Mouse (Mus musculus): ENCODE measurements around the gene Nup107.
"Not testable (repeated sequence)": the region's sequence is repeated elsewhere in the genome, so short reads cannot be mapped to it uniquely, and the experiment has no call there.

Nup107 gene

GRCm38 (mm10) chr10:117762281-117762830 lies 30.1 kb downstream of the Nup107 start:
- no peak for DNase-seq

- no peak for DNase-seq
These were observed 31.0 kb downstream of the Nup107 start for GRCm38 (mm10) chr10:117761551-117761950.

- no peak for DNase-seq
These were observed 31.6 kb downstream of the Nup107 start for GRCm38 (mm10) chr10:117760831-117761335.

GRCm38 (mm10) chr10:117759844-117760630 lies 32.5 kb downstream of the Nup107 start:
- no peak for DNase-seq

GRCm38 (mm10) chr10:117758749-117759727 lies 33.5 kb downstream of the Nup107 start:
- no peak for DNase-seq

- not testable (repeated sequence) for DNase-seq
These were observed 34.2 kb downstream of the Nup107 start for GRCm38 (mm10) chr10:117758344-117758743.

- no peak for DNase-seq
These were observed 34.6 kb downstream of the Nup107 start for GRCm38 (mm10) chr10:117757796-117758342.

GRCm38 (mm10) chr10:117757259-117757658 lies 35.2 kb downstream of the Nup107 start:
- no peak for DNase-seq

GRCm38 (mm10) chr10:117756784-117757183 lies 35.7 kb downstream of the Nup107 start:
- no peak for DNase-seq

- peak; percentile 21 for DNase-seq
These were observed 36.6 kb downstream of the Nup107 start for GRCm38 (mm10) chr10:117755799-117756467.

- DNase-seq: peak; percentile 69
These were observed 37.3 kb downstream of the Nup107 start for GRCm38 (mm10) chr10:117755086-117755798.

GRCm38 (mm10) chr10:117754609-117754940 lies 37.9 kb downstream of the Nup107 start:
- no peak for DNase-seq

- DNase-seq: no peak
These were observed 38.5 kb downstream of the Nup107 start for GRCm38 (mm10) chr10:117753711-117754608.

- no peak for DNase-seq
These were observed 39.5 kb downstream of the Nup107 start for GRCm38 (mm10) chr10:117752851-117753647.

GRCm38 (mm10) chr10:117752304-117752821 lies 40.1 kb downstream of the Nup107 start:
- DNase-seq: no peak

- no peak for DNase-seq
These were observed 40.8 kb downstream of the Nup107 start for GRCm38 (mm10) chr10:117751744-117752143.

GRCm38 (mm10) chr10:117751282-117751610 lies 41.3 kb downstream of the Nup107 start:
- DNase-seq: no peak

- DNase-seq: no peak
These were observed 41.8 kb downstream of the Nup107 start for GRCm38 (mm10) chr10:117750529-117751281.
